ENCODE assay signal across 10 mouse cellular contexts in the genomic region with DNA sequence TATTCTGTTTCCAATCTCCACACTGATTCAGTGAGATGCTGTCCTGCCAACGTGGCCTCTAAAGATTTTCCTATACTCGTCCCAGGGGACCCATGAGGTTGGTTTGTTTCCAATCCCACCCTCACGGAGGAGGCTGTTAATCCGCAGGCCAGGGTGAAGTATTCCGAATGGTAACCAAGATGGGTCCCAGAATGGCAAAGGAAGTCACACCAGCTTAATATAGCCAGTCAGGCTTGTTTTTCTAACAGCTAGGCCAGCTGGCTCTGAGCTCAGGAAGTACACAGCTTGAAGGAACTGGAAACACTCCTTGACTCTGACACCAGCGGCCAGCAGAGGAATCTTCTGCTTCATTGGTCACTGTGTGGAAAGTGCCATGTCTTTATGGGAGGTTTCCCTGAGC. TPM values are rescaled to one million over a fixed set of nuclear protein-coding genes. Genes with fewer than 3 reads are reported as not detected.
A peak's percentile ranks its signal among the peaks of the same experiment; 100 is the strongest.
DNase-seq lines count a peak whose midpoint lies in the region; ATAC-seq and TF ChIP-seq lines count a peak whose summit lies in the region.
"Had no signal": no experiment of that assay in that cellular context is flagged by ENCODE, and none has a peak within 500 bp of the region (broad histone marks: within the 10 kb centered on the region; RNA-seq: fewer than 3 reads in every experiment).

No protein-coding gene starts in this region.

- H3K27ac ChIP-seq in left cerebral cortex, adult 2 months: no peak overlapping the region
- H3K27ac ChIP-seq in lung, embryonic 14.5 days (ENCODE audit: low read depth): no peak overlapping the region

- H3K36me3 ChIP-seq in lung, embryonic 14.5 days (ENCODE audit: insufficient read depth): no peaks in the 10 kb centered on the region

- no peak for TF ChIP-seq CTCF in left cerebral cortex, adult 2 months (IDR thresholded peaks at IDR 0.05)
- no peak for TF ChIP-seq CTCF in lung, embryonic 14.5 days (IDR thresholded peaks at IDR 0.05; ENCODE audit: low read depth)

- 62% methylated on average over 6 of the region's 6 CpGs for WGBS in lung, embryonic 14.5 days

- H3K4me1 ChIP-seq in lung, embryonic 14.5 days (ENCODE audit: insufficient read depth): no peaks in the 10 kb centered on the region

- peak; percentile 90 for ATAC-seq in cerebellum, adult (ENCODE audit: insufficient number of reproducible peaks, low FRiP score, low TSS enrichment)
- ATAC-seq in lung, embryonic 14.5 days (ENCODE audit: insufficient read depth): no peak
- ATAC-seq: midbrain, embryonic 16.5 days had no signal

- peak; percentile 9 to 15 for DNase-seq in left cerebral cortex, postnatal 14 days (ENCODE audit: low spot score in 2 of 2)
- no peak for DNase-seq in left cerebral cortex, adult 2 months (ENCODE audit: extremely low spot score in 1 of 2, low spot score in 2 of 2)
- peak; percentile 10 to 31 for DNase-seq in gastrocnemius, postnatal 36 days
- peak; percentile 24 for DNase-seq in lung, embryonic 14.5 days
- no peak for DNase-seq in adrenal gland, postnatal 36 days
- no peak for DNase-seq in T-cell, adult 2 months (ENCODE audit: low spot score)
- DNase-seq in yolk sac, embryonic 10.5 days (ENCODE audit: low spot score): no peak
- DNase-seq: adrenal gland, adult 2 months had no signal

- H3K9me3 ChIP-seq in lung, embryonic 14.5 days (ENCODE audit: low read depth, low read length): no peaks in the 10 kb centered on the region

- intact Hi-C loops in left cerebral cortex, postnatal 14 days (cut with DNase I): no loop called here
- intact Hi-C loops in left cerebral cortex, adult 2 months (cut with DNase I): no loop called here
- intact Hi-C loops in gastrocnemius, postnatal 36 days (cut with DNase I): loop anchor here (2.0 kb wide), 1 partner anchor 20 kb away; no protein-coding TSS in a partner anchor

- no peak overlapping the region for H3K4me3 ChIP-seq in left cerebral cortex, adult 2 months
- no peak overlapping the region for H3K4me3 ChIP-seq in lung, embryonic 14.5 days (ENCODE audit: low read depth, low read length)

- no peak overlapping the region for H3K4me2 ChIP-seq in lung, embryonic 14.5 days

- no peaks in the 10 kb centered on the region for H3K27me3 ChIP-seq in lung, embryonic 14.5 days (ENCODE audit: insufficient read depth, low read length)

- H3K9ac ChIP-seq in lung, embryonic 14.5 days: no peak overlapping the region

RNA-seq across cellular contexts. Expression of gene Mettl6, which starts 42.5 kb away (rescaled TPM):
- total RNA-seq in left cerebral cortex, postnatal 14 days (2021): 10 to 100 TPM; 24.9 to 29.4 TPM
- total RNA-seq in left cerebral cortex, adult 2 months (2021): 10 to 100 TPM; 32.7 to 35.6 TPM
- 1 to 10 TPM; 6.3 to 7.1 TPM for total RNA-seq in gastrocnemius, postnatal 36 days (2021)
- 52.9 and 57.3 TPM in 2 replicates for polyA plus RNA-seq in lung, embryonic 14.5 days (2014; fragmentation: Nextera tagmentation; extraction: Ambion mirVana)
- 10 to 100 TPM; 20.4 to 21.3 TPM for total RNA-seq in adrenal gland, postnatal 36 days (2021)

RNA-seq across cellular contexts. Expression of gene Eaf1, which starts 43.1 kb away (rescaled TPM):
- total RNA-seq in left cerebral cortex, postnatal 14 days (2021): 10 to 100 TPM; 15.8 to 16.6 TPM
- 10 to 100 TPM; 12.7 to 15.1 TPM for total RNA-seq in left cerebral cortex, adult 2 months (2021)
- 10 to 100 TPM; 10.5 to 11.7 TPM for total RNA-seq in gastrocnemius, postnatal 36 days (2021)
- 27.1 and 27.5 TPM in 2 replicates for polyA plus RNA-seq in lung, embryonic 14.5 days (2014; fragmentation: Nextera tagmentation; extraction: Ambion mirVana)
- total RNA-seq in adrenal gland, postnatal 36 days (2021): 10 to 100 TPM; 42.3 to 70.7 TPM

RNA-seq across cellular contexts. Expression of gene Colq, which starts 53.8 kb away (rescaled TPM):
- total RNA-seq in left cerebral cortex, postnatal 14 days (2021): 1 to 10 TPM; 2.9 to 3.1 TPM
- total RNA-seq in left cerebral cortex, adult 2 months (2021): 1 to 10 TPM; 1.1 to 1.8 TPM
- 1 to 10 TPM; 7.5 to 8.6 TPM for total RNA-seq in gastrocnemius, postnatal 36 days (2021)
- polyA plus RNA-seq in lung, embryonic 14.5 days (2014; fragmentation: Nextera tagmentation; extraction: Ambion mirVana): 0.14 and 0.43 TPM in 2 replicates
- total RNA-seq in adrenal gland, postnatal 36 days (2021): not detected
- total RNA-seq: adrenal gland, adult 2 months had no signal
- polyA plus RNA-seq: midbrain, embryonic 16.5 days had no signal

Comparison
In these comparisons a context has a peak if more than half of its experiments do, and no peak if none do; other contexts are left out.
1. DNase-seq: peak in left cerebral cortex, postnatal 14 days (2 of 2), gastrocnemius, postnatal 36 days (2 of 2) and lung, embryonic 14.5 days (single experiment); none in left cerebral cortex, adult 2 months (0 of 2), adrenal gland, postnatal 36 days (0 of 2), T-cell, adult 2 months (single experiment) and yolk sac, embryonic 10.5 days (single experiment).